Mouse (Mus musculus): ENCODE data around the gene Scaf11.

DNA sequence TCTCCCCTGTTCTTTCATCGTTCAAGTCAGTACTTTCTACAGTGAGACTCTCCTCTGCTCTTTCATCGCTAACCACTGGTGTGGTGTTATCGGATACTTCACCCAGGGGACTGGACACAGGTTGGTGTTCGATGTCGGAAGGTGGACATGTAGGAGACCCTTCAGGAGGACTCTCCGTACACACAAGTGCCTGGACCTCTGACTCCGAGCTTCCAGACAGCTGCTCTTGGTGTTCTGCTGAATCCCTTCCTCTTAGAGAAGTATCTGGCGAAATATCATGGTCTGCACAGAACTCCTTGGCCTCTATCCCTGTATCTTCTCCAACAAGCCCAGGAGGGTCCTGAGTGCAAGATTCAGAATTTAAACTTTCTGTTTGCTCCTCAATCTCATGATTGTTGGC lies 40.7 kb downstream of the Scaf11 start:
- no peak for TF ChIP-seq CTCF (IDR thresholded peaks at IDR 0.05; ENCODE audit: borderline replicate concordance, insufficient read depth, low read length)
- no peak for TF ChIP-seq POLR2A (IDR thresholded peaks at IDR 0.05; ENCODE audit: low read depth, low read length)
